Mouse (Mus musculus) cerebellum, adult 11 months (tissue): Measurements from ENCODE around the gene Gm21958.
"Not testable (repeated sequence)": the region's sequence is repeated elsewhere in the genome, so short reads cannot be mapped to it uniquely, and the experiment has no call there.

Source experiments
- DNase-seq: peaks from one replicate; pipeline ENCODE4 v3.0.0; 2022

Gm21958 gene

GRCm38 (mm10) chr3:54718947-54719346, 4.8 kb upstream of the Gm21958 start:
- no peak for DNase-seq

GRCm38 (mm10) chr3:54717348-54717747, 3.2 kb upstream of the Gm21958 start:
- DNase-seq, result no peak

GRCm38 (mm10) chr3:54715461-54715860, 1.3 kb upstream of the Gm21958 start:
- no peak for DNase-seq

GRCm38 (mm10) chr3:54708972-54709371, 5.2 kb downstream of the Gm21958 start:
- DNase-seq, result no peak

GRCm38 (mm10) chr3:54704106-54704505, 10.0 kb downstream of the Gm21958 start:
- not testable (repeated sequence) for DNase-seq

GRCm38 (mm10) chr3:54699759-54700301, 14.3 kb downstream of the Gm21958 start:
- DNase-seq, result no peak

GRCm38 (mm10) chr3:54693056-54693415, 21.1 kb downstream of the Gm21958 start:
- DNase-seq, result no peak

GRCm38 (mm10) chr3:54692202-54693055, 21.7 kb downstream of the Gm21958 start, which contains the start of gene Supt20:
Gene Supt20, plus strand, starts transcription at chr3:54692807.
- DNase-seq, result peak; percentile 89

- DNase-seq, result no peak
Observed at GRCm38 (mm10) chr3:54689091-54689490, 25.1 kb downstream of the Gm21958 start.

GRCm38 (mm10) chr3:54687245-54687644, 26.9 kb downstream of the Gm21958 start:
- DNase-seq, result no peak

GRCm38 (mm10) chr3:54685202-54685601, 29.0 kb downstream of the Gm21958 start:
- DNase-seq, result no peak

GRCm38 (mm10) chr3:54681310-54682204, 32.6 kb downstream of the Gm21958 start:
- DNase-seq, result no peak

GRCm38 (mm10) chr3:54676818-54677217, 37.3 kb downstream of the Gm21958 start:
- DNase-seq, result no peak

GRCm38 (mm10) chr3:54672557-54673529, 41.3 kb downstream of the Gm21958 start:
- DNase-seq, result no peak

- no peak for DNase-seq
Observed at GRCm38 (mm10) chr3:54672111-54672510, 42.0 kb downstream of the Gm21958 start.

- no peak for DNase-seq
Observed at GRCm38 (mm10) chr3:54669559-54669958, 44.6 kb downstream of the Gm21958 start.

GRCm38 (mm10) chr3:54668722-54669121, 45.4 kb downstream of the Gm21958 start:
- no peak for DNase-seq

GRCm38 (mm10) chr3:54668141-54668540, 46.0 kb downstream of the Gm21958 start:
- DNase-seq, result no peak
